Mouse (Mus musculus): ENCODE data around the gene Fam76b. TPM values are rescaled to one million over a fixed set of nuclear protein-coding genes. Genes with fewer than 3 reads are reported as not detected.

Gene Fam76b
- total RNA-seq, 1 experiment from 2014 or later: 101 TPM

Other genes with a start within 250 kb of the Fam76b start
- 43.5 and 49.4 TPM in 2 replicates for gene Mtmr2, start 79.3 kb upstream of the Fam76b start, total RNA-seq (2017)
- gene Cep57, start 609 bp upstream of the Fam76b start, total RNA-seq (2017): 70.3 and 78.2 TPM in 2 replicates

Measured in neutrophil, adult 5-6 weeks (primary cell).